Mouse (Mus musculus) MEL (cell line): ENCODE results near the gene Il34. TPM values are rescaled to one million over a fixed set of nuclear protein-coding genes. Genes with fewer than 3 reads are reported as not detected.
A peak's percentile ranks its signal among the peaks of the same experiment; 100 is the strongest.

Experiments used
- DNase-seq: peaks from one replicate; pipeline ENCODE4 v3.0.0; 2011; ENCODE audit warnings: low read depth, low spot score
- H3K27ac ChIP-seq: 2 replicates; pipeline ENCODE4 v1.5.1; 2012; ENCODE audit warnings: low read depth, mild to moderate bottlenecking, control low read depth, low read length, moderate library complexity; ENCODE audit not compliant: control insufficient read depth
- H3K27me3 ChIP-seq, 2 experiments: fragments of 150-350 bp in 1 of 2; sonication (generic) in 1 of 2; 2 replicates each; pipeline ENCODE4 v1.6.1; 2012; ENCODE audit warnings: low read length in 2 of 2, mild to moderate bottlenecking in 2 of 2, improper control_type of control experiment in 1 of 2, moderate library complexity in 1 of 2; ENCODE audit not compliant: insufficient read depth in 2 of 2, control insufficient read depth in 1 of 2
- H3K36me3 ChIP-seq, 2 experiments: 2 replicates each; pipeline ENCODE4 v1.6.1; 2012 to 2014; ENCODE audit warnings: low read length in 2 of 2, improper control_type of control experiment in 1 of 2, inconsistent platforms in 1 of 2, mild to moderate bottlenecking in 1 of 2; ENCODE audit not compliant: insufficient read depth in 2 of 2, control insufficient read depth in 1 of 2
- H3K4me1 ChIP-seq, 2 experiments: fragments of 150-350 bp in 1 of 2; sonication (generic) in 1 of 2; 2 replicates each; pipeline ENCODE4 v1.6.1; 2012; ENCODE audit warnings: low read length in 2 of 2, improper control_type of control experiment in 1 of 2, mild to moderate bottlenecking in 1 of 2; ENCODE audit not compliant: insufficient read depth in 2 of 2, control insufficient read depth in 1 of 2
- H3K4me3 ChIP-seq, 2 experiments: fragments of 150-350 bp in 1 of 2; sonication (generic) in 1 of 2; 2 replicates each; pipeline ENCODE4 v1.5.1; 2012; ENCODE audit warnings: low read depth in 2 of 2, low read length in 2 of 2, mild to moderate bottlenecking in 2 of 2, moderate library complexity in 2 of 2, control low read depth in 1 of 2, improper control_type of control experiment in 1 of 2; ENCODE audit not compliant: control insufficient read depth in 1 of 2, insufficient read depth in 1 of 2
- H3K79me2 ChIP-seq: 2 replicates; pipeline ENCODE4 v1.6.1; 2012; ENCODE audit warnings: mild to moderate bottlenecking, low read length, moderate library complexity; ENCODE audit not compliant: control insufficient read depth, poor library complexity, insufficient read depth
- H3K9ac ChIP-seq: 2 replicates; pipeline ENCODE4 v1.6.1; 2012; ENCODE audit warnings: low read depth, mild to moderate bottlenecking, control low read depth, low read length, moderate library complexity; ENCODE audit not compliant: control insufficient read depth, poor library complexity, severe bottlenecking
- H3K9me3 ChIP-seq: fragments of 150-350 bp; sonication (generic); replicated peaks from 2 replicates; pipeline ENCODE4 v1.6.1; 2012; ENCODE audit warnings: mild to moderate bottlenecking, low read length, improper control_type of control experiment, moderate library complexity; ENCODE audit not compliant: insufficient read depth
- BHLHE40 ChIP-seq: IDR thresholded peaks from 2 replicates; pipeline ENCODE4 v1.6.1; 2012; ENCODE audit warnings: low read depth, mild to moderate bottlenecking, inconsistent platforms, low read length, improper control_type of control experiment, borderline replicate concordance
- CHD1 ChIP-seq: IDR thresholded peaks from 2 replicates; pipeline ENCODE4 v1.6.1; 2012; ENCODE audit warnings: low read depth, mild to moderate bottlenecking, inconsistent platforms, low read length, improper control_type of control experiment
- CHD2 ChIP-seq: IDR thresholded peaks from 2 replicates; pipeline ENCODE4 v1.6.1; 2011; ENCODE audit warnings: low read length, improper control_type of control experiment
- CTCF ChIP-seq, 3 experiments: IDR thresholded peaks in 2 of 3; conservative IDR thresholded peaks in 1 of 3; 2 replicates each; pipeline ENCODE4 v1.5.1; 2011 to 2012; ENCODE audit warnings: low read length in 3 of 3, low read depth in 2 of 3, mild to moderate bottlenecking in 2 of 3, improper control_type of control experiment in 1 of 3, inconsistent platforms in 1 of 3, mixed read lengths in 1 of 3, moderate library complexity in 1 of 3; ENCODE audit not compliant: control insufficient read depth in 1 of 3, insufficient read depth in 1 of 3, poor library complexity in 1 of 3, severe bottlenecking in 1 of 3
- ELF1 ChIP-seq: IDR thresholded peaks from 2 replicates; pipeline ENCODE4 v1.6.1; 2014; ENCODE audit warnings: low read depth, mild to moderate bottlenecking, inconsistent platforms, low read length, improper control_type of control experiment, moderate library complexity
- EP300 ChIP-seq, 2 experiments: IDR thresholded peaks; 2 replicates each; pipeline ENCODE4 v1.6.1; 2011; ENCODE audit warnings: improper control_type of control experiment in 2 of 2, low read length in 2 of 2, low read depth in 1 of 2, mild to moderate bottlenecking in 1 of 2
- GABPA ChIP-seq: IDR thresholded peaks from 2 replicates; pipeline ENCODE4 v1.6.1; 2012; ENCODE audit warnings: low read depth, mild to moderate bottlenecking, inconsistent platforms, low read length, improper control_type of control experiment, moderate library complexity
- HCFC1 ChIP-seq: IDR thresholded peaks from 2 replicates; pipeline ENCODE4 v1.6.1; 2012; ENCODE audit warnings: low read depth, mild to moderate bottlenecking, inconsistent platforms, low read length, improper control_type of control experiment, moderate library complexity
- JUND ChIP-seq: IDR thresholded peaks from 2 replicates; pipeline ENCODE4 v1.6.1; 2011; ENCODE audit warnings: low read depth, mild to moderate bottlenecking, improper control_type of control experiment, low read length
- KAT2A ChIP-seq: conservative IDR thresholded peaks from 2 replicates; pipeline ENCODE4 v1.6.1; 2012; ENCODE audit warnings: low read depth, low read length, improper control_type of control experiment, inconsistent platforms
- MAFK ChIP-seq: IDR thresholded peaks from 2 replicates; pipeline ENCODE4 v1.6.1; 2011; ENCODE audit warnings: low read depth, mild to moderate bottlenecking, low read length, improper control_type of control experiment, borderline replicate concordance
- MAZ ChIP-seq: IDR thresholded peaks from 2 replicates; pipeline ENCODE4 v1.6.1; 2012; ENCODE audit warnings: low read depth, mild to moderate bottlenecking, inconsistent platforms, low read length, improper control_type of control experiment
- MEF2A ChIP-seq: IDR thresholded peaks from 2 replicates; pipeline ENCODE4 v1.6.1; 2014; ENCODE audit warnings: low read depth, mild to moderate bottlenecking, inconsistent platforms, low read length, improper control_type of control experiment; ENCODE audit not compliant: poor library complexity, insufficient replicate concordance, severe bottlenecking; ENCODE audit errors: extremely low read depth
- MXI1 ChIP-seq: IDR thresholded peaks from 2 replicates; pipeline ENCODE4 v1.6.1; 2011; ENCODE audit warnings: mild to moderate bottlenecking, low read depth, low read length, improper control_type of control experiment
- MYC ChIP-seq: IDR thresholded peaks from 2 replicates; pipeline ENCODE4 v1.6.1; 2011; ENCODE audit warnings: low read depth, mild to moderate bottlenecking, low read length, improper control_type of control experiment, moderate library complexity
- NRF1 ChIP-seq: IDR thresholded peaks from 2 replicates; pipeline ENCODE4 v1.6.1; 2014; ENCODE audit warnings: low read depth, mild to moderate bottlenecking, inconsistent platforms, low read length, improper control_type of control experiment, moderate library complexity; ENCODE audit not compliant: poor library complexity, insufficient read depth, severe bottlenecking
- POLR2AphosphoS2 ChIP-seq: IDR thresholded peaks from 2 replicates; pipeline ENCODE4 v1.6.1; 2011; ENCODE audit warnings: low read length, improper control_type of control experiment
- POLR2AphosphoS5 ChIP-seq: IDR thresholded peaks from 2 replicates; pipeline ENCODE4 v1.6.1; 2012; ENCODE audit warnings: low read depth, borderline replicate concordance, mild to moderate bottlenecking, inconsistent platforms, low read length, moderate library complexity, mixed read lengths
- RCOR1 ChIP-seq: IDR thresholded peaks from 2 replicates; pipeline ENCODE4 v1.6.1; 2012; ENCODE audit warnings: low read depth, mild to moderate bottlenecking, inconsistent platforms, low read length, improper control_type of control experiment
- SIN3A ChIP-seq: IDR thresholded peaks from 2 replicates; pipeline ENCODE4 v1.6.1; 2012; ENCODE audit warnings: low read length, improper control_type of control experiment, inconsistent platforms
- SMC3 ChIP-seq: IDR thresholded peaks from 2 replicates; pipeline ENCODE4 v1.6.1; 2011; ENCODE audit warnings: low read depth, low read length, improper control_type of control experiment
- TBP ChIP-seq: IDR thresholded peaks from 2 replicates; pipeline ENCODE4 v1.8.0; 2011; ENCODE audit warnings: low read depth, low read length, improper control_type of control experiment
- TCF12 ChIP-seq: IDR thresholded peaks from 2 replicates; pipeline ENCODE4 v1.6.1; 2014; ENCODE audit warnings: low read depth, mild to moderate bottlenecking, inconsistent platforms, low read length, improper control_type of control experiment, moderate library complexity
- UBTF ChIP-seq: IDR thresholded peaks from 2 replicates; pipeline ENCODE4 v1.6.1; 2012; ENCODE audit warnings: low read depth, mild to moderate bottlenecking, inconsistent platforms, low read length, improper control_type of control experiment, moderate library complexity, borderline replicate concordance; ENCODE audit not compliant: insufficient read depth
- USF2 ChIP-seq, 2 experiments: IDR thresholded peaks; 2 replicates each; pipeline ENCODE4 v1.6.1; 2011 to 2012; ENCODE audit warnings: improper control_type of control experiment in 2 of 2, low read length in 2 of 2, borderline replicate concordance in 1 of 2, inconsistent platforms in 1 of 2, low read depth in 1 of 2, mild to moderate bottlenecking in 1 of 2; ENCODE audit not compliant: insufficient read depth in 1 of 2
- ZKSCAN1 ChIP-seq: IDR thresholded peaks from 2 replicates; pipeline ENCODE4 v1.6.1; 2012; ENCODE audit warnings: low read depth, mild to moderate bottlenecking, inconsistent platforms, low read length, improper control_type of control experiment, moderate library complexity
- ZNF384 ChIP-seq: IDR thresholded peaks from 2 replicates; pipeline ENCODE4 v1.6.1; 2012; ENCODE audit warnings: low read depth, mild to moderate bottlenecking, inconsistent platforms, low read length, improper control_type of control experiment
- polyA plus RNA-seq, 2 experiments: library from polyadenylated mRNA; stranded (reverse) in 1 of 2; unstranded in 1 of 2; fragments of >175 nt in 1 of 2; fragments of >200 nt in 1 of 2; gene quantifications; 2 replicates each; pipeline versions ENCODE4 v1.2.1 to v1.2.4; 2012; ENCODE audit warnings: low replicate concordance in 2 of 2, low read depth in 1 of 2; ENCODE audit not compliant: insufficient read length in 2 of 2, insufficient read depth in 1 of 2, missing spikeins in 1 of 2
- total RNA-seq: library from RNA; depleted of rRNA; stranded (reverse); fragments of 300-350 nt; gene quantifications from 2 replicates; pipeline ENCODE4 v1.2.3, GENCODE M21; 2012

The Il34 gene
- total and polyA plus RNA-seq, 3 experiments = 0.12 to 0.18 TPM; not detected in 1

GRCm38 (mm10) chr8:110813081-110813812 lies 7.5 kb upstream of the Il34 start:
- H3K79me2 ChIP-seq = no peaks in the 10 kb centered on the region
- H3K9me3 ChIP-seq = no peaks in the 10 kb centered on the region
- H3K27ac ChIP-seq = no peak overlapping the region
- peaks cover 30 to 56% of the 10 kb centered on the region in 2 experiments for H3K36me3 ChIP-seq
- H3K4me1 ChIP-seq = peaks cover 7 to 11% of the 10 kb centered on the region in 2 experiments
- no peaks in the 10 kb centered on the region for H3K27me3 ChIP-seq
- no peak for TF ChIP-seq CHD2
- TF ChIP-seq BHLHE40 = no peak
- TF ChIP-seq JUND = no peak
- TF ChIP-seq ZKSCAN1 = no peak
- TF ChIP-seq CHD1 = no peak
- no peak for TF ChIP-seq MEF2A
- no peak for TF ChIP-seq UBTF
- TF ChIP-seq ZNF384 = no peak
- TF ChIP-seq GABPA = no peak
- TF ChIP-seq KAT2A = no peak
- no peak for TF ChIP-seq HCFC1
- no peak for TF ChIP-seq SMC3
- no peak for TF ChIP-seq MAZ
- no peak overlapping the region for H3K4me3 ChIP-seq
- no peak for DNase-seq
- no peak overlapping the region for H3K9ac ChIP-seq

DNA sequence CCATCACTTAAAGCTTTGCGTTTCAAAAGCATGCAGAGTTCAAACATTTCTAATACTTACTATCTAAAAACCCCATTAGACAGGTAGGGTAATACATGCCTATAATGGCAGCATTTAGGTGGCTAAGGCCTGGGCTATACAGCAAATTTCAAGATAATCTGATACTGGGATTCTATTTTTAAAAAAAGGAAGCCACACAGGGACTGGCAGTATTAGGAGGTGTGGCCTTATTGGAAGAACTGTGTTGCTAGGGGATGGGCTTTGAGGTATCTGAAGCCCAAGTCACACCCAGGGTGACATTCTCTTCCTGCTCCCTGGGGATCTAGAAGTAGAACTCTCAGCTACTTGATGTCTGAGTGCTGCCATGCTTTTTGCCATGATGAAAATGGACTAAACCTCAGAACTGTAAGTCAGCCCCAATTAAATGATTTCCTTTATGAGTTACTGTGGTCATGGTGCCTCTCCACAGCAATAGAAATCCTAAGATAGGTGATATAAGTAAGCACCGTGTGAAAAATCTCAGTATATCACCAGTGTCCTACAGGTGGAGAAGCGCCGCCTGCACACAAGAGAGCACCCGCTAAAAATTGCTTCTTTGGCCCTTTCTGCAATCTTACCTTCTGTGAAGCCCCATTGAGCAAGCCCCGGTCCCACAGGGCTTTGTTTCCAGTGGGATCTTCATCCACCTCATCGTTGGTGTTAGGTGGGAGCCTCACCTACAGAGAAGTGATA lies 6.8 kb upstream of the Il34 start:
- no peak overlapping the region for H3K4me3 ChIP-seq
- H3K9me3 ChIP-seq = no peaks in the 10 kb centered on the region
- peak; percentile 85 for DNase-seq
- H3K9ac ChIP-seq = no peak overlapping the region
- H3K36me3 ChIP-seq = peaks cover 30 to 50% of the 10 kb centered on the region in 2 experiments
- no peaks in the 10 kb centered on the region for H3K27me3 ChIP-seq
- H3K27ac ChIP-seq = no peak overlapping the region; the same call in 1 of the 2 replicates
- H3K79me2 ChIP-seq = no peaks in the 10 kb centered on the region
- H3K4me1 ChIP-seq = peaks cover 7 to 11% of the 10 kb centered on the region in 2 experiments
- TF ChIP-seq NRF1 (no peak), KAT2A (no peak), BHLHE40 (no peak), SMC3 (no peak), POLR2AphosphoS2 (no peak), CHD1 (no peak), MAZ (no peak), USF2 (IDR thresholded peaks at IDR 0.05; ENCODE audit: borderline replicate concordance in 1 of 2, insufficient read depth in 1 of 2, low read depth in 1 of 2, low read length in 2 of 2) (no peak), GABPA (no peak), CTCF (IDR thresholded peaks at IDR 0.05 in 2 of 3, conservative IDR thresholded peaks at IDR 0.05 in 1 of 3; ENCODE audit: control insufficient read depth in 1 of 3, insufficient read depth in 1 of 3, low read depth in 2 of 3, low read length in 3 of 3, poor library complexity in 1 of 3, severe bottlenecking in 1 of 3) (no peak), UBTF (no peak), ELF1 (peak; percentile 57; the same call in 1 of the 2 replicates), RCOR1 (no peak), TBP (no peak), MYC (no peak), TCF12 (no peak), MXI1 (0 out of 2 replicates have a peak, but pooled peaks have one; percentile 35), EP300 (IDR thresholded peaks at IDR 0.05; ENCODE audit: low read depth in 1 of 2, low read length in 2 of 2) (no peak), MAFK (no peak), SIN3A (peak; percentile 35; the same call in 1 of the 2 replicates), POLR2AphosphoS5 (no peak)
